Mouse (Mus musculus) lung, adult 10 weeks (tissue): ENCODE measurements around the gene Ces1h. TPM values are rescaled to one million over a fixed set of nuclear protein-coding genes. Genes with fewer than 3 reads are reported as not detected.

Source experiments
- polyA plus RNA-seq: library from polyadenylated mRNA; stranded (reverse); fragments of 350-450 nt; fragmentation: Illumina TruSeq; extraction: RNeasy Lipid Tissue Mini Kit (QIAGEN cat#74804); gene quantifications from one replicate; pipeline ENCODE4 v1.2.3, GENCODE M21; 2014; ENCODE audit warnings: low read depth, low replicate concordance; ENCODE audit not compliant: insufficient read depth

Ces1h gene
- 0.12 TPM for polyA plus RNA-seq

DNA sequence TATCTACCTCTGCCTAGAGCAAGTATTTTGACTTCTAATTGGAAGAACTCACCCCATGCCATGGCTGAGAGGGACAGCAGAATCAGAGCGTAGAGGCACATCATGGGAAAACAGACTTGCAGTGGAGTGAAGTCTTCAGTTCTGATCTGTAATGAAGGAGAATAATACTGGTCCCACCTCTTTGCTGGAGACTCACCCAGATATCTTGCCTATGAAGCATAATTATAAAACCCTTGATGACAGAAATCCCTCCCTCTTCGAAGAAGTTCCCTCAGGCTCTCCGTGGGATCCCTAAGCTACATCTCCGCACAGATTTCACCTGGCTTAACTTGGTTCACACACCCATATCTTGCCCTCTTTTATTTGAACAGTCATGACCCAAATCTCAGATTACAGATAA lies at the start of gene Ces1h:
TSS of gene Ces1h (minus strand) at position 101 of the 400 bp plus-strand sequence.

DNA sequence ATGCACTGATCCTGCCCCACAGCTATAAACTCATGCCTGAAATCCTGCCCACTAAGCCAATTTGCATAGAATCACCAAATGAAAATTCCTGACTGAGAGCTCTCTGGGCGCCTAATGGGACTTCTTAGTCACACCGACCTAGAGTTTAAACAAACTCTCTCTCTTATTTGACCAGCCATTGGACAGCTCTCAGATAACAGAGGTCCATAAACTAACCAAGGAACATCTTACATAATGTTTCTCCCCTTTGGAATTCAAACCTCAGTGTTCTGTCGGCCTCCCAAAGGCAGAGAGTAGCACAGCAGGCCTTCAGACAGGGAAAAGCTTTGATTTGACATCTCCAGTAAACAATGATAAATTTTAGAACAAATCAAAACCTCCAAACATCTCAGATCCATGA lies 42.3 kb downstream of the Ces1h start, which contains the start of gene Ces1g:
TSS of gene Ces1g (minus strand) at position 102 of the 400 bp plus-strand sequence.

Other genes starting within 250 kb of the Ces1h start
- gene Ces1c, start 248.4 kb downstream of the Ces1h start, polyA plus RNA-seq, result 0.12 TPM
- gene Ces1d, start 181.9 kb downstream of the Ces1h start, polyA plus RNA-seq, result 506 TPM
- 7.1 TPM for gene Ces1e, start 150.1 kb downstream of the Ces1h start, polyA plus RNA-seq
- 8.8 TPM for gene Ces1f, start 100.0 kb downstream of the Ces1h start, polyA plus RNA-seq
- 1.8 TPM for gene Ces1g, start 42.4 kb downstream of the Ces1h start, polyA plus RNA-seq
- gene Ces5a, start 156.1 kb upstream of the Ces1h start, polyA plus RNA-seq, result not detected